Mouse (Mus musculus): ENCODE data around the gene Tmem273.

The Tmem273 gene

DNA sequence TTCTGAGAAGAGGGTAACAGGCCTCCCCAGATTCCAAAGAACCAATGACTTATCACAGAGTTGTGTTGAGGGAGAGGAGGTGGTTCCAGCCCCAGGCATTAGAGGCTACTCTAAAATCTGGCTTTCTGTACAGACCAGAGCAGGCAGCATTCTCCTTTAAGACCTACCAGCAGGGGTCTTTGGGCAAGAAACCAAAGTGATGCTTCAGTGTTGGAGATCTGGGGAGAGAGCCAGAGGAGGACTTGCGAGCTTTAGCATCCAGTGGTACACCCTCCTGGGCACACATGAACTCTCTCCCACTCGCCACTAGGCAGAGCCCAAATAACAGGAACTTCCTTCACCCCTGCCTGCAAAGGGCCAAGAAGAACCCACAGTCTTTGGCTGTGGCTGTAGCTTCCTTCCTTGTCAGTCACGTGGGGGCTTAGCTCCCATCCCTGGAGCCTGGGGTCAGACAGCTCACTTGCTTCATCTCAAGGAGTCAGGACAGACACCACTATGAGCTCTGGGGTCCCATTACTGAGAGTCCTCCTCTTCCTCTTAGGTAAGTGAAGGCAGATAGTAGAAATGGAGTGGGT is at the start of gene Tmem273:
Gene Tmem273, plus strand, starts transcription at position 408 of the 575 bp plus-strand sequence.
- peak; percentile 18 for DNase-seq (ENCODE audit: low read depth, low spot score)

DNA sequence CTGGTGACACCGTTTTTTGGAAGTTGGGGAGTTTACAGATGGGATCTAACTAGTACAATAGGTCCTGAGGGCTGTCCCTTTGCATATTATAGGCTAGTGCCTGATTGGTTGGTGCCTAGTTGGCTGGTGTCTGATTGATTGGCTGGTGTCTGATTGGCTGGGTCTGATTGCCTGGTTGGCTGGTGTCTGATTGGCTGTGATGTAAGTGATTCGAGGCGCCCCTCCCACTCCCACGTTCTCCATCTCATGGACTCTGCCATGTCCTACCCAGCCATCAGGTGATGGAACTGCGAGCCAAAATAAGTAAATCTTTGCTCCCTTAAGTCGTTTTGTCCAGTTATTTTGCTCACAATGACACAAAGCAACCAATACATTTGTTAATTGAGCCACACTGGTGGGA is 49.2 kb upstream of the Tmem273 start:
- no peak for DNase-seq (ENCODE audit: low read depth, low spot score)

DNA sequence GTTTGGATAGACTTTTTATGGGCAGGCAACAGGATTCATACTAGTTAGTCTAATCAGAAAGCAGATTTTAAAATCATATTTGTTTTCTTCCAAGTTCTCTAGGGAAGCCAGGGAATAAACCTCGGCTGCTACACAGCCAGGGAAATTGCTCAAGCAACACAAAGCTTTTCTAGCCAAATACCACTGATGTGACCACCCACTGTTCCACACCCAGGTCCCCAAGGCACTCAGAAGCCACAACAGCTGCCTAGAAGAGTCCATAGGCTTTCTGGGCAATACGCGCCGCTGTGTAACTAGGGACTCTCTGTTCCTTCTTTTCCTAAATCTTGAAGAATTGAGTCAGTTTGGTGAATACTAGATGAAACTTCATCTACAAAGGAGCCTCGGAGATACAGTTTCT is 47.2 kb upstream of the Tmem273 start:
- DNase-seq (ENCODE audit: low read depth, low spot score) = peak; percentile 50

DNA sequence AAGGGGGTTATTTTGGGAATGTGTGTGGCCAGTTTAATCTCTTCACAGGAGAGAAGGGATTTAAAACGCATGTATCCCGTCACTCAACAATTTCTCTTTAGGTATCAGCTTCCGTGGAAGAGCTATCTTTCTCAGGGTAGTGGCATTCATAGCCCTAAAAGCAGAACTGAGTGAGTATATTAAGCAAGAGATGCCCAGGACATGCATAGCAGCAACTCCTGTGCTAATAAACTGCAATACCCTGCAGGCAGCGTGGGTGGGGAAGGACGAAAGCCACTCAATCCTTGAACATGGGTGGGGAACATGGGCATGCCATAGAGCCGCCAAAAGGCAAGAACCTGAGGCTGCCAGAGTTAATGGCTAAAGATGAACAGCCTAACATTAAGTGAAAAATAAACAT is 37.2 kb upstream of the Tmem273 start:
- no peak for DNase-seq (ENCODE audit: low read depth, low spot score)

DNA sequence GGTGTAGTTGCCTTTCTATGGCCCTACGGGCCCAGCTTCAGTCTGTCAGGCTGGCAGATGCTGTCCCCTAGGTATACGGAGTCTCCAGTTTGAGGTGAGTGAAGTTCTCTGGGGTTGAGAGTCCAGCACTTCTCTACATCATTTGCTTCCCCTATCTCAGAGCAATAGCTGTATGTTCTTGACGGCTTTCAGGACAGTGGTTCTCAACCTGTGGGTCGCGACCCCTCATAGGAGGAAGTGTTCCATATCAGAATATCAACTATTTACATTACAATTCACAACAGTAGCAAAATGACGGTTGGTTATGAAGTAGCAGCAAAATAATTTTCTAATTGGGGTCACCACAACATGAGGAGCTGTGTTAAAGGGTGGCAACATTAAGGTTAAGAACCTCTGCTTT is 35.0 kb upstream of the Tmem273 start:
- no peak for DNase-seq (ENCODE audit: low read depth, low spot score)

DNA sequence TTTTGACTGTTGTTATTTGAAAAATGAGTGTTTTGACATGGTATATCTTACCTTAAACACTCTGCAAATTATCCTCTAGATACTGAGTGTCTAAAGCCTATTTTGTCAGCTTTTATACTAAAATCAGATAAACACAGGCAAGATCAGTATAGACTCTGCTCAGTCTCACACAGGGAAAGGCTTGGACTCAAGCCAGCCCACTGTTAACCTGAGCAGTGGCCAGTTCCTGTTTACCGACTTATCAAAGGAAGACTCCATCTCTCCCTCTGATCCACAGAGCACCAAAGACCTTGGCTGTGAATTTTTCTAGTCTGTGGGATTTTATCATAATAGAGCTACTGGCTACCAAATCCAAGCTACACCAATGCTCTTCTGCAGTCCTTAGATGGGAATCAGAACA is 31.5 kb upstream of the Tmem273 start:
- no peak for DNase-seq (ENCODE audit: low read depth, low spot score)

DNA sequence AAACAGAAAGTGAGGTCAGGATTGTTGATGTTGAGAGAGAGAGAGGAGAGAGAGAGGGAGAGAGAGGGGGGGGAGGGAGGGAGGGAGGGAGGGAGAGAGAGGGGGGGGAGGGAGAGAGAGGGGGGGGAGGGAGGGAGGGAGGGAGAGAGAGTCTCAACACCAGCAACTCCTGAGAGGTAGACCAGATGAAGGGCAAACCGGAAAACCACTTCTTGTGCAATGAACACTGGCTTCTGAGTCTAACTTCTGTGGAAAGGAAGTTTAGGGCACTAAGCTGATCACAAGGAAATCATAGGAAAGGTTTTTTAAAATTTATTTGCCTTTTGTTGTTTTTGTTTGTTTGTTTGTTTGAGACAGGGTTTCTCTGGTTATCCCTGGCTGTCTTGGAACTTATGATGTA is 23.6 kb upstream of the Tmem273 start:
- no peak for DNase-seq (ENCODE audit: low read depth, low spot score)

DNA sequence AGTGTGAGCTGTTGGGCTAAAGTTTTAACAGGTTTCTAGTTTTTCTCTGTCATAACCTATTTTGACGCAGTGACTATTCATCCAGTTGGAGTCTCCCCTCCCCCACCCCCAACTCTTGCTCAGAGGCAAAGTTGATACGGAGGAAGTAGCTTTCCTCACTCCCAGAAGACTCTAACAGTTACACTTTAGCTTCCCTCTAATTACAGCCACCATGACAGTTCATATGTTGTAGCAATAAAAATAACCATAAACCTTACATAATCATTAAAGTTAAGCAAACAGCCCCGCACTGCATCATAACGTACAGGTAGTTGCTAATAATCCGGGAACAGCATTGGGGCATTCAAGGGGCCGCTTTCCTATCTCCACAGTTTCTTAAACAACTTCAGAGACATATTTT is 15.2 kb upstream of the Tmem273 start:
- no peak for DNase-seq (ENCODE audit: low read depth, low spot score)

DNA sequence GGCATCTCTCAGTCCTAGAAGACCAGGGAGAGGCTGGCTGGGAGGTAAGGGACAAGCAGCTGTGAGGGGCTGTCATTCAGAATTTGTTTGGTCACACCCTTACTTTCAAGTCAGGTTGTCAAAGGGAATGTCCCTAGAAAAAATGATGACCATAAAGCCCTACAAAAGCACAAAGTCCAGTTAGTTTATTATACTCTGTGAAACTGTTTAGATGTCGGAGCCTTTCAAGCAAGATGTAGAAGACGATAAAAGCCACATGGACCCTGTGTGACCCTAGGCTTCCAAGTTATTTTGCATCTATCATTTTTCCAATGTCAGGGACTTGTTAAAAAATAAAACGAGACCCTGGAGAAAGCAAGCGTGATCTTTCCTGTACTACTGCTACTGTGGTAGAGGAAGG is 13.7 kb upstream of the Tmem273 start:
- no peak for DNase-seq (ENCODE audit: low read depth, low spot score)

DNA sequence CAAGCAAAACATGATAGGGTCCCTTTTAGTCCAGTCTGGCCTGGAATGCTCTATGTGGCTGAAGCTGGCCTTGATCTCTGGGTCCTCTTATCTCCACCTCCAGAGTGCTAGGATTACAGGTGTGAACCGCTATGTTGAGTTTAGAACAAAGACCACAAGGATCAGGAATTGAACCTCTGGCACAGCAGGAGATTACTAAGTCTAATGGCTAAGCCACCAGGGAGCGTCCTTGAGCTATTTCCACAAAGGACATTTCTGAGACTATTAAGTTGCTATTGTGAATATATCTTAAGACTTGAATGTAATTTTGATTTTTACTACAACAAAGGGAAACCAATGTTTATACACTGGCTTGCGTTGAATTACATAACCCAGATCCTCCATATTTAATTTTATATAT is 13.0 kb upstream of the Tmem273 start:
- DNase-seq (ENCODE audit: low read depth, low spot score) = peak; percentile 9

DNA sequence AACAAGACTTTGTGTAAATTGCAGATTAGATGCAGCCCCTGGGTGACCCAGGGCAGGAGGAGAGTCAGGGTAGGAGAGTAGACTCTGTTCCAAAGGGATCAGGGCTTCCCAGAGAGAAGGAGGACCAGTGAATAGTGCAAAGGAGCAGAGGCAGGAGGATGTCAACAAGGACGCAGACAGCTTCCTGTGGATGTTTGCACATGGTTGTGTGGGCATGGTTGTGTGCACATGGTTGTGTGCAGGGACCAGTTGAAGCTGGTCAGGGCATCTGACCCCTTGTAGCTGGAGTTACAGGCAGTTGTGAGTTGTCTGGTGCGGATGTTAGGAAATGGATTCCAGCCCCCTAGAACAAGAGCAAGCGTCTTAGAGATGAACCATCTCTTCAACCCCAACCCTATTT is 12.3 kb upstream of the Tmem273 start:
- DNase-seq (ENCODE audit: low read depth, low spot score) = no peak

DNA sequence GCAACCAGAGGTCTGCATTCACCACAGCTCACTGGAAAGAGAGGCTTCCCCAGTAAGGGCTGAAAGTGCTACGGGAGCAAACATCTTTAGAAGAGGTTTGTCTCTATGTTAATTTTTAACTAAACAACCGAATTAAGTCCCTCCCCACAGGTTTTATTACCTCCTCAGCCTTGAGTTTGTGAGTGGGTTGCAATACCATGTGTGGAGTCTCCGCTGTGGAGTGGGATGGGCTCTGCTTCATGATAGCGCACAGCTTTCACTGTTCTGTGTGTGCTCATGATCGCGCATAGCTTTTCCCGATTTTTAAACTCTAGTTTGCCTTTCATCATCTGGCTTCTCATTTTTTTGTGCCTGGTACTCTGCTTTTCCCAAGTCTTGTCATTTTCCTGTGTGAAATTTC is 9.7 kb upstream of the Tmem273 start:
- DNase-seq (ENCODE audit: low read depth, low spot score) = no peak

DNA sequence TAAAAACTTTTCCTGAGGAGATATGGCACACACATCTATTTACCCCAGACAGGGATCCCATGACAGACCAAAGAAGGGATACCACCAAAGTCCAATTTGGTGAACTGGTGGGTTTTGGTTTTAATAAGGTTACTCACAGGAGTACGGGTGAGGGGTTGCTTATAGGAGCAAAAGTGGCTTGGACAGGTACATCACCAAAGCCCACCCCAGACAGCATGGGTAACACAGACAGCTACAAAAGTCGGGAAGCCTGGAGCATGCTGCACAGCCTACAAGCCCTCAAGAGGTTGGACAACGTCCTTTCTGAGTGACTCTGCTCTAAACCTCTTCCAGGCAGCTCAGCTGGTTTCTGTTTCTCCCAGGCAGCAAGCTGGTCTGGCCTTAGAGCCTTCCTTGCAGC is 7.4 kb upstream of the Tmem273 start:
- DNase-seq (ENCODE audit: low read depth, low spot score) = no peak

DNA sequence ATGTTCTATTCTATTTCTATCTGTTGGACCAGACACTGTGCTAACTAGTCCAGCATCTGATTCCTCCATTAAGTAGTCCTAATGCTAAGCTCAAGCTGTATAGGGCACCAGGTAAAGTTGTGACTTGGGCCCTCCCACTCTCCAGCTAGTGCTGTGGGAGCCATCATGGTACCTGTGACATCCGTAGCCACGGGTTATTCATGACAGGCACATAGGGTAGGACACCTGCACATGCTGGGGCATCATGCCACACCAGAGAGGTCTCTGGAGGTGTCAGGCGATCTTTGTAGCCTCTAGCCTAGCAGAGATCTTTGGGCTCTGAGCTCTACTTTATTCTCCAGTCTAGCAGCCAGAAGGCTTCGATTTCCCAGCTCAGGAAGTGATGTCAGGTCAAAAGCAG is 2.9 kb upstream of the Tmem273 start:
- no peak for DNase-seq (ENCODE audit: low read depth, low spot score)

DNA sequence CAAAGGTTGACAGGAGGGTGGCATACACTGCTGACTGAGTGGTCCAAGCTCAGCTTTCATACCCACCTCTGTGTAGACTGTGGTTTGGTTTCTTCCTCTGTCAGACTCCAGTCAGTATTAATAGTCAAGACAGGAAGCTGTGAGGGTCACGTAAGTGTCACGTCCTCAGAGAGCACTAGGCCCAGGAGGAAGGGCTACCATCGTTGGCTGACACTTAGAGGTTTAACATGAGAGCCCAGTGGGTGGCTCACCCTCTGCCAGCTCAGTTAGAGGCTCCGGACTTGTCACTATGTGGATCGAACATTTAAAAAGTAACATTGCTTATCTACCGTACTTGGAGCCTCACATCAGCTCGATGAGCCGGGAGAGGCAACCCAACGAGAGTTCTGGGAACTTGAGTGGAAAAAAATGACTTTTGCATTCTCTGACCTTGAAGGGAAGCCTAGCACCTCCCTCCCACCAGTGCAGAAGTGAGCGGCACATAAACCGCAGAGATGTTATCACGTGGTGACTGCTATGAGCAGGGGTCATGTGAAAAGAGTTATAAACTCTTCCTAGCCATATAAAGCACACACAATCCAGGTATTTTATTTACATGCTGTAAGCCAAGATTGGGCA is 1.5 kb upstream of the Tmem273 start:
- no peak for DNase-seq (ENCODE audit: low read depth, low spot score)

DNA sequence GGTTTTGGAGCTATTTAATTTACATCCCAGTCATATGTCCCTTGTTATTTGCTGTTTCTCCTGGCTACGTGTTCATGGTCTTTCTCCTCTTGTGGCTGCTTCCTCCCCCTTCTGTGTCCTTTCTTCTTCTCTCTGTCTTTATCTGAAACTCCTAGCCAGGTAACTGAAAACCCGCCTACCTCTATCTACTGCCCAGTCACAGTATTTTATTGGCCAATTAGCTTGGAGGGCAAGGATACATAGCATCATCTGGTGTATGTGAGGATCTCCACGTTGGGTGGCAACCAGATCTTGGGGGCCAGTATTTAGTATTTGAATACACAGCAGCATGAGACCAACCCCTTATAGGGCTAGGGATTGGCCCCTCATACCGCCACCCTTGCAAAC is 1.0 kb upstream of the Tmem273 start:
- DNase-seq (ENCODE audit: low read depth, low spot score) = no peak

DNA sequence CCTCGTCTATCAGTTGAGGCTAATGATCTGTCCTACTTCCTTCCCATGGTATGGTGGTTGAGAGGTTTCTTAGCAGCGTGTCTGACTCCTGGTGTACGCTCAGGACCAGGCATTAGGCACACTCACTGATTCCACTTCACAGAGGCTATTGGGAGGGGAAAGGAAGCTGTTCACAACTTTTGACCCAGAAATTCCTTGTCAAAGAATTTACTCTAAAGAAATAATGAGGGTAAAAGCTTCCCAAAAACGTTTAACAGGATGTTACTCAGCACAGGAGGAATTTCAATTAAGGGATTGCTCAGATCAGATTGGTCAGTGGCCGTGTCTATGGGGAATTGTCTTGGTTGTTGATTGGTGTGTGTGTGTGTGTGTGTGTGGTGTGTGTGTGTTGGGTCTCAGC is 1.9 kb downstream of the Tmem273 start:
- DNase-seq (ENCODE audit: low read depth, low spot score) = no peak

DNA sequence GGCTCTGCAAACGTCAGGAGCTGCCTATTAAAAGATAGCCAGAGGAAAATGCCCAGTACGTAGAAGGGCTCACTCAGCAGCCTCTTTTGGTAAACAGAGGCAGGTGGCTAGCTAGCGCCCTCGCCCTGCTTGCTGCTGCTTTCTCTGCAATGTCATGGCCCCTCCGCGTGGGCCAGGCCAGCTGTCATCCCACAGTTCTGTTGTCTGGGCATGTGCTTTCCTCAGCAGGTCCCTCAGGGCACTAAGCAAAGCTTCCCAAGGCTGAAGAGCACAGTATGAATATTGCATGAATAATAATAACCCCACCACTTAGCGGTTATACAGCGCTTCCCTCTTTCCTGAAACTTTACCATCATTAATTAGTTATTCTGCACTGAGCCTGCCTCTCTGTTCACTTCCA is 10.6 kb downstream of the Tmem273 start:
- DNase-seq (ENCODE audit: low read depth, low spot score) = no peak

DNA sequence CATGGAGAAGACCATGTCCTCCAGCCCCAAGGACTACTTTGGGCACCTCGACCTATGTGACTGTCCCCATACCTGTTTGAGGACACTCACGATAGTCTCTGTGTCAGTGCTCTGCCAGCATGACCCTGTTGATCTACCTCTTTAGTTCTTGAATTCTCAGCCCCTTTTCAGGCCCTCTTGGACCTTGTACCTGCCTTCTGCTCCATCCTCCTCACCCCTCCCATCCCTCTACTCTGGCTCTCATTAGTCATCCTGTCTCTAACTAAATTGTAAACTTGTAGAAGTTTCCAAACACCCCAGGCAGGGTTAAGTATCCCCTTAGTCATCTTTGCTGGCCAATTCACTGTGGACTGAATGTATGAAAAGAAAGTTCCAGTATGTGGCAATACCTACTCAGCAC is 12.0 kb downstream of the Tmem273 start:
- DNase-seq (ENCODE audit: low read depth, low spot score) = no peak

DNA sequence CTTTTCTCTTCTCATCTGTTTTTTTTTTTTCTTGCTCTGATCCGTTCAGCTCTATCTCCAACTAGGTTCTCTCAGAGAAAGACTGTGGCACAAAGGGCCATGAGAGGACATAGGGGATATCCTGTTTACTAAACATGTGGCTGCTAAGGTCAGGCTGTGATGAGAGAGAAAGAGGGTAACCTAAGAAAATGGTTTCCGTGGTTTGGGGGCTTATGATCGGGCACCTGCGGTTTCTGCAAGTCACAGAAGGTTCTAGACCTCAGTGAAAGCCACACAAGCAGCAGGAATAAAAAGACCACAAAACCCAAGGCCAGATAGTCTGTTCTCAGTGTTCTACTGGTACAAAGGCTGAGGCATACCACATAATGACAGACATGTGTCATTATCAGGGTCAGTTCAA is 12.6 kb downstream of the Tmem273 start:
- DNase-seq (ENCODE audit: low read depth, low spot score) = no peak

DNA sequence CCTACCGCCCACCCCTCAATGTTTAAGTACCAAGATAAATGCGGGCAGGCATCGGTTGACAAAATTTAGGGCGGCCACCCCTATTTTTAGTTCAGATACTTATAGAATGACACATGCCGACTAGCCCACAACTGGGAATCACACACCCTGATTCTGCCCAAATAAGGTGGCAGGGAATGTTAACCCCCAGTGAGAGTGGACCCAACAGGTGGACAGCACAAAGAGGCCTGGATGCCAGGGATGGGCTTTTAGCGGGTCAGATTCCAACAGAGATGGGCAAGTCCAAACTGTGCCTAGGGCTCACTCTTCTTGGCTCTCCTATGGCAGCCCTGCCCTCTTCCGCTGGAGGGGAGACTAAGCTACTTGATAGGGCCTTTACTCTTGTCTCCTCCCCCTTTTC is 14.3 kb downstream of the Tmem273 start:
- DNase-seq (ENCODE audit: low read depth, low spot score) = no peak

DNA sequence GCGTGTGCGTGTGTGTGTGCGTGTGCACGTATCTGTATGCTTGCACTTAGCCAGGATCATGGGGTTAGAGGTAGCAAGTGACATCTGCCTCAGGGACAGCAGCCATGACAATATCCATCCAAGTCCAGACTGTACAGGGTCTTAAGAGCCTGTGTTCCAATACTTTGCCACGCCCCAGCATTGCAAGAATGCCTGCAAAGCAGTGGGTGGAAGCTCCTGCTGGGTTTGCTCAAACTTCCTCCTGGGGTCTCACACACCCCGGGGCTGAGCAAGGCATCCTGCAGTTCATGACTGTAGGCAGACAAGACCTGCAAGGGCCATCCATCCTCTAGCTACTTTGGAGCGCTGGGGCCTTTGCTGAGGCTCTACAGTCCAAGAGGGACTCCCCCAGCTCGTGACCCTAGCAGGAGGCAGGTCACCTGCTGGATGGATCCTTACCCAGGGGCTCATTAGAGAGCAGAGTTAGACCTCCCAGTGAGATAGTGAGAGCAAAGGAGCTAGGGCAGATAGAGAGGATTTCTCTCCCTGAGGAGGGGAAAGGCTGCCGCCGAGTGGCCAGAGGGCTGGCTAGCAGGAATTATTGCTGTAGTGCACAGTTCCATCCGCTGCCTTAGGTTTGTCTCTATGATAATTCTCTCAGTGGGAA is 15.4 kb downstream of the Tmem273 start:
- no peak for DNase-seq (ENCODE audit: low read depth, low spot score)

DNA sequence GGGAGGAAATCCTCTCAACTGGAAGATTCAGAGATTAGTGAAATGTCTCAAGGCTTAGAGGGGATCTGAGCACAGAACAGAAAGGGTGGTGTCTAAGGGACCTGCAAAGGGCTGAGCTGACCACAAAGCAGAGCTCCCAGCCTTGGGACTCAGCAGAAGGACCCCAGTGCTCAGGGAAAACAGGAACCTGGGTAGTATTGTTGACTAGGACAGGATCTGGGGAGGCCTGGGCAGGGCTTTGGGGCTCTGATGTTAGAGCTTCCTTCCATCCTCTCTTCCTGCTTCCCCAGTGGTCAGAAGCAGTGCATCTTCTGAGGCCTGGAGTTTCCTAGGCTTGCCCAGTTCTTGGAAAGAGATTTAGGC is 15.9 kb downstream of the Tmem273 start:
- no peak for DNase-seq (ENCODE audit: low read depth, low spot score)

DNA sequence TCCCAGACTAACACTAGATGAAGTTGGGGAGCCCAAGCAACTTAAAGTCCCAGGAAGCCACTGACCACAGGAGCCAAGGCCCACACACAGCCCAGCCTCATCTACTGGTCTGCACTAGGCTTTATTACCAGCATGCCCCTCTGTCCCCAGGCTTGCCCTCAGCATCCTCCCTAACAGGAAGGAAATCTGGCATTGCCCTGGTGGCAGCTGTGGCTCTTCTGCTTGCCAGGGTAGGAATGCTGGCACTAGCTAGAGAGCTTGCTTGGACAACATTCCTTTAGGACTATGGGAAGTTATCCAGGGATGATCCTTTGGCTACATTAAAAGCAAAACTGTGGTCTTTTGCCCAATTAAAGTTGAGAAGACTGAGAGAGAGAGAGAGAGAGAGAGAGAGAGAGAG is 24.3 kb downstream of the Tmem273 start:
- no peak for DNase-seq (ENCODE audit: low read depth, low spot score)

Measured in skeletal muscle tissue, adult 2 months (tissue).